Mouse (Mus musculus): ENCODE results near the gene Grm2. TPM values are rescaled to one million over a fixed set of nuclear protein-coding genes. Genes with fewer than 3 reads are reported as not detected.

Grm2 gene
- polyA plus RNA-seq (2014; fragmentation: Nextera tagmentation; extraction: Ambion mirVana): 3.6 TPM in 2 replicates

DNA sequence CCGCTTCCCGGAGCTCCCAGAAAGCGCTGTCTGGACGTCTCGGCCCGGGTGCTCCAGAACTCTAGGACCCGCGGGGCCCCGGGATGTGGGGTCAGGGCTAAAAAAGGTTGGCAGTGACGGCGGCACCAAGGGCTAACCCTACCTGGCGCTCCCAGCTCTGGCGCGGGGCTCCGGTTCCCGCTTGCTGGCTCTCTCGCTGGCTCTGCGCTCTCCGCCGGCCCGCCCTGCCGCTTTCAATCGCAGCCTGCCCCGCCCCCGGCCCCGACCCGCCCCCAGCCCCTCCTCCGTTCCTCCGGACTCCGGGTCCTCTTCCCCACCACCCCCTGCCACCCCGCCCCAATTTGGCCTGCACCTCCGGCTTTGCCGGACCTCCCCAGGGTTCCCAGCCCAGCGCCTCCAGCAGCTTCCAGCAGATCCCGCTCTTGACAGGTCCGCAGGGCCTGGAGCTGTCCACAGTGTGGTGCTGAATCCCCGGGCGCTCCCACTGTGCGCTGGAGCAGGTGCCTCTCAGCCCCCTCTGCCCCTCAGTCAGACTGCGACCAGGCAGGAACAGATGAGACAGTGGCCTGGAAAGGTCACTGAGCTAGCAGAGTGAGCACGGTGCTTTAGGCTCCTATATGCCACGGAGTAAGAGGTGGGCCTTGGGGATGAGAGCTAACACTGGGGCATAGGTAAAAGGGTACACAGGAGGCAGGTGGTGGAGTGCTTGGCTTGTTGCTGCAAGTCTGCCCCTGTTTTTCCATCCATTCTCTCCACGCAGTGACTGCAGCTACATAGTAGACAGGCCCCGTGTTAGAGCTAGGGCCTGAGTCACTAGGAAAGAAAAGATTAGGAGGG lies at the start of gene Grm2:
TSS of gene Grm2 (minus strand) at position 199 of the 837 bp plus-strand sequence.
- H3K4me2 ChIP-seq (ENCODE audit: low read depth, low read length): peak within 1 kb of the TSS; percentile 67
- H3K36me3 ChIP-seq (replicated peaks; ENCODE audit: control insufficient read depth, insufficient read depth, low read depth, low read length): no peaks in the 10 kb centered on the region
- peaks cover 13% of the 10 kb centered on the region for H3K27me3 ChIP-seq (ENCODE audit: control insufficient read depth, insufficient read depth, low read length)
- no peak within 1 kb of the TSS for H3K27ac ChIP-seq (replicated peaks; ENCODE audit: low read depth, low read length)
- WGBS: under 1% methylated on average over 37 of the region's 44 CpGs
- peak within 1 kb of the TSS; percentile 32; the same call in 1 of the 2 replicates for H3K9ac ChIP-seq (replicated peaks; ENCODE audit: low read length)
- ATAC-seq (replicated peaks; ENCODE audit: insufficient number of reproducible peaks, low FRiP score, low TSS enrichment, low read depth) (peak; percentile 83), DNase-seq (ENCODE audit: low spot score) (peak; percentile 86)
- H3K4me3 ChIP-seq (ENCODE audit: low read depth, low read length): peak within 1 kb of the TSS; percentile 28
- H3K9me3 ChIP-seq (replicated peaks; ENCODE audit: control insufficient read depth, low read length): no peaks in the 10 kb centered on the region
- peaks cover 4% of the 10 kb centered on the region for H3K4me1 ChIP-seq (ENCODE audit: control insufficient read depth, insufficient read depth, low read length)

DNA sequence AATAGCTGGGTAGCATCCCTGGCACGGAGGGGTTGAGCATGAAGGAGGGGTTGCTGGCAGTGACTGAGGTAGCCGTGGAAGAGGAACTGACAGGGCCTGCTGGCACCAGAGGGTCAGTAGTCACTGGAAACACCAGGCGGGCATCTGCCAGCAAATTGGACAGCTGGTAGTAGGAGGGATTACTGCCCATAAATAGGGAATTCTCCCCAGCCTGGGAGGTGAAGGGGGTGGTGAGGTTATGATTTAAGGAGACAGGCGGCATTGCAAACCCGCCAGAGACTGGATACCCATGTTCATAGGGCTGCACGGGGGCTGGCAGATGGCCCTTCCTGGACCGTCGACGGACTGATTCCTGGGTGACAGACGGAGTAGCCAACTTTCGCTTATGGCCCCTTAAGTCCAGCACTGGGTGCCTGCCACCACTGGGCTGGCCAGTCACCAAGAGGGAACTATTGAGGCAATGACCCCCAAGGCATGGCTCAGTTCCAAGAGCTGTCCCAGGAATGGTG lies 37.1 kb upstream of the Grm2 start:
- Histone ChIP-seq H3K27me3 (ENCODE audit: control insufficient read depth, insufficient read depth, low read length) (no peaks in the 10 kb centered on the region), H3K4me1 (ENCODE audit: control insufficient read depth, insufficient read depth, low read length) (no peaks in the 10 kb centered on the region), H3K4me2 (ENCODE audit: low read depth, low read length) (no peak overlapping the region), H3K9me3 (replicated peaks; ENCODE audit: control insufficient read depth, low read length) (no peaks in the 10 kb centered on the region), H3K4me3 (ENCODE audit: low read depth, low read length) (no peak overlapping the region), H3K9ac (replicated peaks; ENCODE audit: low read length) (no peak overlapping the region), H3K36me3 (replicated peaks; ENCODE audit: control insufficient read depth, insufficient read depth, low read depth, low read length) (no peaks in the 10 kb centered on the region; the same call in none of the 2 replicates), H3K27ac (replicated peaks; ENCODE audit: low read depth, low read length) (no peak overlapping the region)
- ATAC-seq (replicated peaks; ENCODE audit: insufficient number of reproducible peaks, low FRiP score, low TSS enrichment, low read depth) (no peak), DNase-seq (ENCODE audit: low spot score) (no peak)
- WGBS: 95% methylated on average over 11 of the region's 11 CpGs

DNA sequence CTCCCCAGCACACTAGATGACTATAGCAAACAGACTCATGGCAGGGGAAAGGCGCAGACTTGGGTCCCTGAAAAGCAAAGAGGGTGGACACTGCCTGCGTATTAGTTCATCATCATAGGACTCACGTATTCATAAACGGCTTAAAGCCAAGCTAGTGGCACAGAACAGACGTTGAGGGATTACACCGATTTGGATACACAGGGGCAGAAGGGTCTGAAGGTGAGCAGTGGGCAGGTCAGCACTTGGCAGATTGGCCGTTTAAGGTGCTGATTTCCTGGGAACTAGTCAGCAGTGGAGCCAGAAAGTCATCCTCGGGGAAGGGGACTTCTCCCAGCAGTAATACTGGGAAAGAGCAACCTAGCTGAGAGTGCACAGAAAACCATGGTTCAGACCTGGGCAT lies 33.0 kb upstream of the Grm2 start:
- ATAC-seq (replicated peaks; ENCODE audit: insufficient number of reproducible peaks, low FRiP score, low TSS enrichment, low read depth): no peak
- WGBS: 83% methylated on average over 8 of the region's 8 CpGs
- no peaks in the 10 kb centered on the region for H3K9me3 ChIP-seq (replicated peaks; ENCODE audit: control insufficient read depth, low read length)

DNA sequence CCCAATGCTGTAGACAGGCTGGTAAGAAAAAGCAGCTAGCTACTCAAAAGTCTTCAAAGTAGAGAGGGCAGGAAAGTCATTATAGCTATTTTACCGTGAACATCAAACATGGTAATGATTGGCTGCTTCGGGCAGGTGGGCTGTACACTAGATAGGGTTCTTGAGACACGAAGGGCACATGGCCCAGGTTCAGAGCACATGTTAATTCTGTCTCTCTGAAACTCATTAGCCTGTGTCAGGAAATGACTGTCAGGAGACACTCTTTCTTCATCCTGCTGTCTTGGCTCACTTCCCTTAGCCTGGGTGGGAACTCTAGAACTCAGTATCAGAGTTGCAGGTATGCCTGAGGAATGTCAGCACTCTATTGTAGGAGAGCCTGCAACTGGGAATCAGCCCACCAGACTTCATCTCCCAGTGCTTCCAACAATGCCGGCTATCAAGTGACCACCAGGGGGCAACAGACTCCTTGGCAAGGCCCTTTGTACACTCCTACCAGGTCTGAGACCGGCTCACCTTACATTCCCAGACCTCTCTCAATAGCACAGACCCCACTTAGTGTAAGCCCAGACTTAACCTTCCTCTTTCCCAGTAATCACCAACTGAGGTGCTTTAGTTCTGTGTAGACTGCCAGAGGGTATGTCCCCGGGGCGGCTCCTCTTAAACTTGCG lies 31.2 kb upstream of the Grm2 start:
- ATAC-seq (replicated peaks; ENCODE audit: insufficient number of reproducible peaks, low FRiP score, low TSS enrichment, low read depth) (peak; percentile 79), DNase-seq (ENCODE audit: low spot score) (peak; percentile 94)
- no peak overlapping the region for H3K4me3 ChIP-seq (ENCODE audit: low read depth, low read length)
- H3K36me3 ChIP-seq (replicated peaks; ENCODE audit: control insufficient read depth, insufficient read depth, low read depth, low read length): no peaks in the 10 kb centered on the region
- no peak overlapping the region for H3K27ac ChIP-seq (replicated peaks; ENCODE audit: low read depth, low read length)
- no peaks in the 10 kb centered on the region for H3K27me3 ChIP-seq (ENCODE audit: control insufficient read depth, insufficient read depth, low read length)
- 0 out of 2 replicates have a peak overlapping the region, but pooled peaks have one; percentile 7 for H3K4me2 ChIP-seq (ENCODE audit: low read depth, low read length)
- 26% methylated on average over 8 of the region's 8 CpGs for WGBS
- peaks cover 3% of the 10 kb centered on the region; the same call in 1 of the 2 replicates for H3K4me1 ChIP-seq (ENCODE audit: control insufficient read depth, insufficient read depth, low read length)
- H3K9me3 ChIP-seq (replicated peaks; ENCODE audit: control insufficient read depth, low read length): no peaks in the 10 kb centered on the region
- no peak overlapping the region for H3K9ac ChIP-seq (replicated peaks; ENCODE audit: low read length)

More for the DNA sequence above, 33.0 kb upstream of the Grm2 start:
- no peaks in the 10 kb centered on the region; the same call in none of the 2 replicates for H3K36me3 ChIP-seq (replicated peaks; ENCODE audit: control insufficient read depth, insufficient read depth, low read depth, low read length)
- H3K4me3 ChIP-seq (ENCODE audit: low read depth, low read length): no peak overlapping the region
- no peak overlapping the region for H3K9ac ChIP-seq (replicated peaks; ENCODE audit: low read length)
- no peak overlapping the region for H3K4me2 ChIP-seq (ENCODE audit: low read depth, low read length)
- H3K27ac ChIP-seq (replicated peaks; ENCODE audit: low read depth, low read length): no peak overlapping the region
- peaks cover 3% of the 10 kb centered on the region; the same call in 1 of the 2 replicates for H3K4me1 ChIP-seq (ENCODE audit: control insufficient read depth, insufficient read depth, low read length)
- no peaks in the 10 kb centered on the region for H3K27me3 ChIP-seq (ENCODE audit: control insufficient read depth, insufficient read depth, low read length)
- DNase-seq (ENCODE audit: low spot score): no peak

DNA sequence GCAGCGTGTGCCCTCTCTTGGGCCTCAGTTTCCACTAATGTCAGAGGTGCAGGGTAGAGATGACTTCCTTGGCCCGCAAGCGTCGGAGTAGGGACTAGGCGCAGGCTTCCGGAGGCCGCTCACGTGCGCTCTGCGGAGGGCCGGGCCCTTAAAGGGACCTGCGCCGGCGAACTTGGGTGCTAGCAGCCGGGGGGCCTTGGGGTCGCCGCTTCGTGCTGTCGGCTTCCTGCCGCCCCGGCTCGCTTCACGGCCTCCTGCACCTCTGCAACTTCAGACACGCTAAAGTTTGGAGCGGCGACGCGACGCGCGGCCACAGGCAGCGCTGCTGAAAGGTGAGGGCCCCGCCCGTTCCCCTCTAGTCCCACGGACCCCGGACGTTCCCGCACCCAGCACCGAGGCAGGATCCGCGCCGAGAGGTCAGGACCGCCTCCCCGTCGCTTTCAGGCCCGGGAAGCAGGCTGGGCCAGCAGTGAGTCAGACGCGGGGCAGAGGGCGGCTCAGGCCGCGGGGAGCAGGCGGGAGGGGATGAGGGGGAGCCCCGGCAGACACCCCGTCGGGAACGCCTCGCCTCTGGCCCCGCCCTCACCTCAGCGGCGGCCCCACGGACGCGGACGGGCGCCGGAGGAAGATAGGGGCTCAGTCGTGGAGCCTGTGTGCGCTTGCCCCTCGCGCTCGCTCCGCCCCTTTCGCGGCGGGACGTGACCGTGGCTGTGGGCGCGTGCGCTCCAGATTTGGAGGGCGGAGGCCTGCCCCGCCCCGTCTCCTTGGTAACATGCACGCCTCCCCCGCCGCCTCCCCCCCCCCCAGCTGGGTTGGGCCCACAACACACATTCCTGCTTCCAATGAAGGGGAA lies 29.6 kb upstream of the Grm2 start, which contains the start of gene Tex264:
TSS of gene Tex264 (minus strand) at position 679 of the 853 bp plus-strand sequence.
- 0 out of 2 replicates have a peak within 1 kb of the TSS, but pooled peaks have one; percentile 10 for H3K27ac ChIP-seq (replicated peaks; ENCODE audit: low read depth, low read length)
- DNase-seq (ENCODE audit: low spot score) (peak; percentile 82), ATAC-seq (replicated peaks; ENCODE audit: insufficient number of reproducible peaks, low FRiP score, low TSS enrichment, low read depth) (peak; percentile 82)
- H3K36me3 ChIP-seq (replicated peaks; ENCODE audit: control insufficient read depth, insufficient read depth, low read depth, low read length): peaks cover 3% of the 10 kb centered on the region
- H3K9ac ChIP-seq (replicated peaks; ENCODE audit: low read length): peak within 1 kb of the TSS; percentile 65
- no peaks in the 10 kb centered on the region for H3K9me3 ChIP-seq (replicated peaks; ENCODE audit: control insufficient read depth, low read length)
- H3K27me3 ChIP-seq (ENCODE audit: control insufficient read depth, insufficient read depth, low read length): no peaks in the 10 kb centered on the region
- peaks cover 3% of the 10 kb centered on the region; the same call in 1 of the 2 replicates for H3K4me1 ChIP-seq (ENCODE audit: control insufficient read depth, insufficient read depth, low read length)
- H3K4me3 ChIP-seq (ENCODE audit: low read depth, low read length): peak within 1 kb of the TSS; percentile 60
- peak within 1 kb of the TSS; percentile 94 for H3K4me2 ChIP-seq (ENCODE audit: low read depth, low read length)
- under 1% methylated on average over 63 of the region's 86 CpGs for WGBS

DNA sequence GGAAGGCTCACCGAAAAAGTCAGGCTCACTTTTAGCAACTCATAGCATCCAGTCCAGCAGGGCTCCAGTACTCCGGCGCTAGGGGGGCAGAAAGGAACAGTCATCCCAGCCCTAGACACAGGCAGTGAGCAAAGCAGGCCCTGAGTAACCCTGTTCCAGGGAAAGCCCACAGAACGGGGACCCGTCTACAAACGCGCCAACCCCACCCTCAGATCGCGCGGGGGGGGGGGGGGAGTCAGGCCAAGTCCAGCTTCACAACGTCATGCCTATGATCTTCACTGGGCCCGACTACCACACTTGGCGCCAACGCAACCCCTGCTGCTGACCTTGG lies 29.0 kb upstream of the Grm2 start:
- 3% methylated on average over 14 of the region's 14 CpGs for WGBS
- no peaks in the 10 kb centered on the region for H3K27me3 ChIP-seq (ENCODE audit: control insufficient read depth, insufficient read depth, low read length)
- H3K9me3 ChIP-seq (replicated peaks; ENCODE audit: control insufficient read depth, low read length): no peaks in the 10 kb centered on the region
- H3K4me1 ChIP-seq (ENCODE audit: control insufficient read depth, insufficient read depth, low read length): peaks cover 3% of the 10 kb centered on the region; the same call in 1 of the 2 replicates
- H3K36me3 ChIP-seq (replicated peaks; ENCODE audit: control insufficient read depth, insufficient read depth, low read depth, low read length): peaks cover 3% of the 10 kb centered on the region
- H3K27ac ChIP-seq (replicated peaks; ENCODE audit: low read depth, low read length): no peak overlapping the region
- peak overlapping the region; percentile 60 for H3K4me3 ChIP-seq (ENCODE audit: low read depth, low read length)
- peak; percentile 2 for DNase-seq (ENCODE audit: low spot score)
- H3K4me2 ChIP-seq (ENCODE audit: low read depth, low read length): peak overlapping the region; percentile 94
- ATAC-seq (replicated peaks; ENCODE audit: insufficient number of reproducible peaks, low FRiP score, low TSS enrichment, low read depth): no peak
- peak overlapping the region; percentile 65 for H3K9ac ChIP-seq (replicated peaks; ENCODE audit: low read length)

DNA sequence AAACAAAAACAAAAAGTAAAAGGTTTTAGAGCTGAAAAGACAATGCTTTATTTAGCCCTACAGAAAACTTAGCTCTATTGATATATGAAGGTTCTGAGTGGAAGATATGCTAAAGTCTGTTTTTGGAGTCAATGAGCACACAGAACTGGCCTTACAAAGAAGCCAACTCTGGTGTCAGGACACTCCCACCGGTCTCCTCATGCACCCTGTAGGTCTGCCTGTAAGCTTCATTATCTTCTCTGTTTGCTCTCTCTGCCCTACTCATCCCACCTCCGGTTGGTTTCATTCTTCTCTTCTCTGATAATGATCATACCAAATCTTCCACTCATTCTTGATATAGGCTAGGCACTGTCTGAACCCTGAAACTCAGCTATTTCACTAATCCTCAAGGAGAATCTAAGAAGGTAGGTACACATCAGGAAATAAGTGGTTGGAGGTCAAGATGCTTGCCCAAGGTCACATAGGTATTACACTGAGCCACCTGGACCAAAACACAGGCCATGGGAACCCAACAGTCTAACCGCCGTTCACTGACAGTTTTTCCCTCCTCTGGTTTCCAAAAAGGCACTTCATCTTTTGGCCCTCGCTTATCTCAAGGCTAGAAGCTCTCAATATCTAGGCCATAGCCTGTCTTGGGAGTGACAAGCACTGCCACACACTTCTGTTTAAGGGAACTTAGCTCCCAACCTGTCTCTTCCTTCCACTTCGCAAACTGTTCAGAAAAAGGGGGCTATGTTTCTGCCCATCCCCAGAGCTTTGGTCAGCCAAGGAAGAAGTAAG lies 28.4 kb upstream of the Grm2 start:
- ATAC-seq (replicated peaks; ENCODE audit: insufficient number of reproducible peaks, low FRiP score, low TSS enrichment, low read depth) (no peak), DNase-seq (ENCODE audit: low spot score) (no peak)
- Histone ChIP-seq H3K4me3 (ENCODE audit: low read depth, low read length) (peak overlapping the region; percentile 60), H3K4me1 (ENCODE audit: control insufficient read depth, insufficient read depth, low read length) (peaks cover 3% of the 10 kb centered on the region; the same call in 1 of the 2 replicates), H3K9ac (replicated peaks; ENCODE audit: low read length) (peak overlapping the region; percentile 65; the same call in 1 of the 2 replicates), H3K36me3 (replicated peaks; ENCODE audit: control insufficient read depth, insufficient read depth, low read depth, low read length) (peaks cover 3% of the 10 kb centered on the region), H3K27me3 (ENCODE audit: control insufficient read depth, insufficient read depth, low read length) (no peaks in the 10 kb centered on the region), H3K27ac (replicated peaks; ENCODE audit: low read depth, low read length) (no peak overlapping the region), H3K9me3 (replicated peaks; ENCODE audit: control insufficient read depth, low read length) (no peaks in the 10 kb centered on the region), H3K4me2 (ENCODE audit: low read depth, low read length) (peak overlapping the region; percentile 94)
- WGBS: 82% methylated on average over 6 of the region's 6 CpGs
